12 mouse cellular contexts compared by ENCODE assay signal in the genomic region with DNA sequence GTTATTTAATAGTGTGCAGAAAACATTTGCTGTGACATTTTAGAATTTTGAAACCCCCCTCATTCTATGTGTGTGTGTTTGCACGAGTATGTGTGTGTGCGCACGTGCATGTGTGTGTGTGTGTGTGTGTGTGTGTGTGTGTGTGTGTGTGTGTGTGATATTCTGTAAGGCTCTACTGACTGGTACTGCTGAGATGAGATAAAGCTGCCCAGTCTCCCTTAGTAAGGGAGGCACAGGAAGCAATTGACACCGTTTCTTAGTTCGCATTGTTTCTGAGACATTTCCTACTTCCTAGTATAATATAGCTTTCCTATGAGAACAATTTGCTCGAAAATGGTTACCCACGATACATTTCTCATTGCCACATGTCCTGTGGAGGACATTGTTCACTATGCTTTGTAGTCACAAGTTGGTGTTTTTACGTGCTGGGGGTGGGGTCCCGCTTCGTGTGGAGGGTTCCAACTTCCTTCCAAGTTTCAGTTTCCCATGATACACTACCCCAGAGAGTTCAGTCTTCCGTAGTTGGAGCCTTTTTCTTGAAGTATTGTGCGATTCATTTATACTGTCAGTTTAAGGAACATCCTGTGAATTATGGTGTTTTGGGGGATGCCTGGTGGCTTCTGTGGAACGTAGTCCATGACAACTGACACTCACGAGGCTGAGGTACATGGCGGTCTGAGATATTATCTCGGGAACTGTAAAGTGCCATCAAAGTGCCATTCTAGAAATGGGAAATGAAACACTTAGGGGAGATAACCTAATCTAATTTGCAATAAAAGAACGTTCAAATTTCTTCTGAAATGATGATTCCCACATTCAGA.
DNase-seq lines count a peak whose midpoint lies in the region; ATAC-seq and TF ChIP-seq lines count a peak whose summit lies in the region.
"Had no signal": no experiment of that assay in that cellular context is flagged by ENCODE, and none has a peak within 500 bp of the region (broad histone marks: within the 10 kb centered on the region; RNA-seq: fewer than 3 reads in every experiment).

No protein-coding gene starts in this region.

- intact Hi-C loops in heart, postnatal 25 days (cut with DNase I): no loop called here

- H3K4me1 ChIP-seq in heart, embryonic 16.5 days (ENCODE audit: control insufficient read depth, insufficient read depth, low read length): peaks cover 3% of the 10 kb centered on the region
- no peaks in the 10 kb centered on the region for H3K4me1 ChIP-seq in thymus, adult 2 months (replicated peaks; ENCODE audit: control insufficient read depth, insufficient read depth, low read length)
- H3K4me1 ChIP-seq in liver, embryonic 13.5 days (replicated peaks): peaks cover 7% of the 10 kb centered on the region; the same call in 1 of the 2 replicates
- H3K4me1 ChIP-seq: embryonic facial prominence, embryonic 15.5 days; hindbrain, embryonic 12.5 days had no signal

- ATAC-seq in heart, embryonic 16.5 days (replicated peaks; ENCODE audit: extremely low read depth, insufficient read depth, low FRiP score): no peak
- ATAC-seq in liver, embryonic 13.5 days (ENCODE audit: low read depth): peak; percentile 86

- WGBS in heart, embryonic 16.5 days: 64% methylated on average over 17 of the region's 17 CpGs
- 16% methylated on average over 17 of the region's 17 CpGs for WGBS in thymus, adult 2 months
- WGBS in liver, embryonic 13.5 days (ENCODE audit: insufficient replicate concordance): 17% methylated on average over 17 of the region's 17 CpGs

- TF ChIP-seq POLR2A in thymus, adult 2 months (IDR thresholded peaks at IDR 0.05; ENCODE audit: control insufficient read depth, extremely low read depth, insufficient read depth, low read length, poor library complexity): no peak

- H3K27me3 ChIP-seq in heart, embryonic 16.5 days (ENCODE audit: control insufficient read depth, insufficient read depth, low read length): no peaks in the 10 kb centered on the region
- no peaks in the 10 kb centered on the region for H3K27me3 ChIP-seq in thymus, adult 2 months (ENCODE audit: control insufficient read depth, insufficient read depth, low read length)
- H3K27me3 ChIP-seq in liver, embryonic 13.5 days: no peaks in the 10 kb centered on the region
- H3K27me3 ChIP-seq: embryonic facial prominence, embryonic 15.5 days; hindbrain, embryonic 12.5 days had no signal

- no peak for DNase-seq in heart, postnatal 25 days (ENCODE audit: low spot score)
- DNase-seq in thymus, adult 2 months: no peak
- DNase-seq in thymus, adult 18-20 months: no peak
- DNase-seq in liver, embryonic 13.5 days: no peak
- DNase-seq in thymus, postnatal 25 days: peak; percentile 19
- DNase-seq in urinary bladder, postnatal 25 days (ENCODE audit: low spot score): no peak
- no peak for DNase-seq in left cerebral cortex, adult 18-20 months (ENCODE audit: low spot score in 2 of 2)
- DNase-seq: cerebellum, adult 11 months; right cerebral cortex, adult 18-20 months had no signal

- H3K4me2 ChIP-seq in heart, embryonic 16.5 days (ENCODE audit: low read depth, low read length): peak overlapping the region; percentile 47
- H3K4me2 ChIP-seq in liver, embryonic 13.5 days: peak overlapping the region; percentile 59
- H3K4me2 ChIP-seq: embryonic facial prominence, embryonic 15.5 days; hindbrain, embryonic 12.5 days had no signal

- no peaks in the 10 kb centered on the region for H3K36me3 ChIP-seq in heart, embryonic 16.5 days (ENCODE audit: control insufficient read depth, insufficient read depth)
- no peaks in the 10 kb centered on the region for H3K36me3 ChIP-seq in thymus, adult 2 months (ENCODE audit: control insufficient read depth, insufficient read depth, low read length)
- H3K36me3 ChIP-seq in liver, embryonic 13.5 days: no peaks in the 10 kb centered on the region
- H3K36me3 ChIP-seq: embryonic facial prominence, embryonic 15.5 days; hindbrain, embryonic 12.5 days had no signal

- H3K9ac ChIP-seq in heart, embryonic 16.5 days (ENCODE audit: low read length): no peak overlapping the region
- H3K9ac ChIP-seq in liver, embryonic 13.5 days: peak overlapping the region; percentile 27; the same call in 1 of the 2 replicates
- H3K9ac ChIP-seq: embryonic facial prominence, embryonic 15.5 days; hindbrain, embryonic 12.5 days had no signal

- H3K4me3 ChIP-seq in heart, embryonic 16.5 days (ENCODE audit: low read length): peak overlapping the region; percentile 30
- H3K4me3 ChIP-seq in thymus, adult 2 months (ENCODE audit: control insufficient read depth, insufficient read depth, low read length): peak overlapping the region; percentile 7; the same call in 1 of the 2 replicates
- peak overlapping the region; percentile 43 for H3K4me3 ChIP-seq in liver, embryonic 13.5 days (replicated peaks)
- H3K4me3 ChIP-seq: embryonic facial prominence, embryonic 15.5 days; hindbrain, embryonic 12.5 days had no signal

- no peaks in the 10 kb centered on the region for H3K9me3 ChIP-seq in heart, embryonic 16.5 days (replicated peaks; ENCODE audit: control insufficient read depth, low read length)
- no peaks in the 10 kb centered on the region for H3K9me3 ChIP-seq in liver, embryonic 13.5 days (replicated peaks)
- H3K9me3 ChIP-seq: embryonic facial prominence, embryonic 15.5 days; hindbrain, embryonic 12.5 days had no signal

- no peak for TF ChIP-seq CTCF in thymus, adult 2 months (IDR thresholded peaks at IDR 0.05; ENCODE audit: borderline replicate concordance, control insufficient read depth, extremely low read depth, insufficient read depth, low read length, poor library complexity)

- no peak overlapping the region for H3K27ac ChIP-seq in heart, embryonic 16.5 days (ENCODE audit: low read length)
- H3K27ac ChIP-seq in thymus, adult 2 months (ENCODE audit: control insufficient read depth, insufficient read depth, low read length): no peak overlapping the region
- H3K27ac ChIP-seq in liver, embryonic 13.5 days: no peak overlapping the region
- H3K27ac ChIP-seq: embryonic facial prominence, embryonic 15.5 days; hindbrain, embryonic 12.5 days had no signal
